Mouse (Mus musculus): Measurements from ENCODE around the gene Knstrn. TPM values are rescaled to one million over a fixed set of nuclear protein-coding genes. Genes with fewer than 3 reads are reported as not detected.

Knstrn gene
- total and polyA plus RNA-seq, 3 experiments, result 80.6 to 138 (median 132) TPM

DNA sequence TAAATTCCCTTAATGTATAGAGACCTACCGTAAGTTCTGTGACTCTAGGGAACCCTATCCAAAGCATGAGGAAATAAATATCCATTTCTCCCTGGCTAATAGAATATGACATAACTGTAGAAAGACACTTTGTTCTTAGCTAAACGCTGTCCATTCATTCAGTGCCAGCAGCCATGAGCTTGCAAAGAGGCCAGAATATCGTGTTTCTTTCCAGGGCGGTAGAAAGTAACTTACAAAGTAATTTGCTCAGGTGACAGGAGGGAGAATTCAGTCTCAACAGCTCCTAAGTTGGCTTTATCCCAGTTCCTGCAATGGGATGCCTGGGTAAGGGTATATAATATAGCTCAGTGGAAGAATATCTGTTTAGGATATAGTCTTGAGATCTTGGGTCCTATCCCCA is 10.6 kb downstream of the Knstrn start:
- Histone ChIP-seq H3K4me3 (ENCODE audit: control insufficient read depth in 1 of 2, insufficient read depth in 1 of 2, low read depth in 2 of 2, low read length in 2 of 2) (no peak overlapping the region), H3K36me3 (ENCODE audit: control insufficient read depth in 1 of 2, insufficient read depth in 2 of 2, low read length in 2 of 2) (peaks cover 0 to 31% of the 10 kb centered on the region in 2 experiments; a peak in 2 of 4 replicates), H3K4me1 (ENCODE audit: control insufficient read depth in 1 of 2, insufficient read depth in 2 of 2, low read length in 2 of 2) (no peaks in the 10 kb centered on the region), H3K27me3 (ENCODE audit: control insufficient read depth in 1 of 2, insufficient read depth in 2 of 2, low read length in 2 of 2) (no peaks in the 10 kb centered on the region), H3K79me2 (ENCODE audit: control insufficient read depth, insufficient read depth, low read length, poor library complexity) (no peaks in the 10 kb centered on the region), H3K9me3 (replicated peaks; ENCODE audit: insufficient read depth, low read length) (no peaks in the 10 kb centered on the region), H3K27ac (ENCODE audit: control insufficient read depth, low read depth, low read length) (no peak overlapping the region), H3K9ac (ENCODE audit: control insufficient read depth, low read depth, low read length, poor library complexity, severe bottlenecking) (no peak overlapping the region)
- TF ChIP-seq POLR2AphosphoS5 (IDR thresholded peaks at IDR 0.05; ENCODE audit: borderline replicate concordance, low read depth, low read length), result no peak
- TF ChIP-seq NRF1 (IDR thresholded peaks at IDR 0.05; ENCODE audit: insufficient read depth, low read depth, low read length, poor library complexity, severe bottlenecking), result no peak
- TF ChIP-seq MAFK (IDR thresholded peaks at IDR 0.05; ENCODE audit: borderline replicate concordance, low read depth, low read length), result no peak
- no peak for TF ChIP-seq GABPA (IDR thresholded peaks at IDR 0.05; ENCODE audit: low read depth, low read length)
- no peak for DNase-seq (ENCODE audit: low read depth, low spot score)

GRCm38 (mm10) chr2:118829096-118829495 is 15.3 kb downstream of the Knstrn start:
- H3K27ac ChIP-seq (ENCODE audit: control insufficient read depth, low read depth, low read length), result no peak overlapping the region
- H3K9me3 ChIP-seq (replicated peaks; ENCODE audit: insufficient read depth, low read length), result no peaks in the 10 kb centered on the region
- peaks cover 0 to 19% of the 10 kb centered on the region in 2 experiments; a peak in 2 of 4 replicates for H3K36me3 ChIP-seq (ENCODE audit: control insufficient read depth in 1 of 2, insufficient read depth in 2 of 2, low read length in 2 of 2)
- H3K79me2 ChIP-seq (ENCODE audit: control insufficient read depth, insufficient read depth, low read length, poor library complexity), result no peaks in the 10 kb centered on the region
- no peaks in the 10 kb centered on the region for H3K27me3 ChIP-seq (ENCODE audit: control insufficient read depth in 1 of 2, insufficient read depth in 2 of 2, low read length in 2 of 2)
- H3K4me3 ChIP-seq (ENCODE audit: control insufficient read depth in 1 of 2, insufficient read depth in 1 of 2, low read depth in 2 of 2, low read length in 2 of 2), result no peak overlapping the region
- H3K4me1 ChIP-seq (ENCODE audit: control insufficient read depth in 1 of 2, insufficient read depth in 2 of 2, low read length in 2 of 2), result no peaks in the 10 kb centered on the region
- H3K9ac ChIP-seq (ENCODE audit: control insufficient read depth, low read depth, low read length, poor library complexity, severe bottlenecking), result no peak overlapping the region
- no peak for DNase-seq (ENCODE audit: low read depth, low spot score)
- TF ChIP-seq MAFK (IDR thresholded peaks at IDR 0.05; ENCODE audit: borderline replicate concordance, low read depth, low read length), result no peak
- TF ChIP-seq TAL1 (IDR thresholded peaks at IDR 0.05; ENCODE audit: low read length), result no peak
- no peak for TF ChIP-seq USF1 (IDR thresholded peaks at IDR 0.05; ENCODE audit: low read depth, low read length)
- no peak for TF ChIP-seq MYC (IDR thresholded peaks at IDR 0.05; ENCODE audit: low read depth, low read length)
- TF ChIP-seq NRF1 (IDR thresholded peaks at IDR 0.05; ENCODE audit: insufficient read depth, low read depth, low read length, poor library complexity, severe bottlenecking), result no peak
- TF ChIP-seq ZNF384 (IDR thresholded peaks at IDR 0.05; ENCODE audit: low read depth, low read length), result no peak
- no peak for TF ChIP-seq CHD1 (IDR thresholded peaks at IDR 0.05; ENCODE audit: low read depth, low read length)

GRCm38 (mm10) chr2:118834061-118834460 is 20.3 kb downstream of the Knstrn start:
- peak; percentile 41 for DNase-seq (ENCODE audit: low read depth, low spot score)

More at GRCm38 (mm10) chr2:118834061-118834460, 20.3 kb downstream of the Knstrn start:
- Histone ChIP-seq H3K36me3 (ENCODE audit: control insufficient read depth in 1 of 2, insufficient read depth in 2 of 2, low read length in 2 of 2) (peaks cover 3 to 9% of the 10 kb centered on the region in 2 experiments), H3K79me2 (ENCODE audit: control insufficient read depth, insufficient read depth, low read length, poor library complexity) (no peaks in the 10 kb centered on the region), H3K27me3 (ENCODE audit: control insufficient read depth in 1 of 2, insufficient read depth in 2 of 2, low read length in 2 of 2) (no peaks in the 10 kb centered on the region), H3K9ac (ENCODE audit: control insufficient read depth, low read depth, low read length, poor library complexity, severe bottlenecking) (no peak overlapping the region), H3K4me1 (ENCODE audit: control insufficient read depth in 1 of 2, insufficient read depth in 2 of 2, low read length in 2 of 2) (peaks cover 0 to 3% of the 10 kb centered on the region in 2 experiments; a peak in 2 of 4 replicates), H3K4me3 (ENCODE audit: control insufficient read depth in 1 of 2, insufficient read depth in 1 of 2, low read depth in 2 of 2, low read length in 2 of 2) (no peak overlapping the region), H3K9me3 (replicated peaks; ENCODE audit: insufficient read depth, low read length) (no peaks in the 10 kb centered on the region), H3K27ac (ENCODE audit: control insufficient read depth, low read depth, low read length) (no peak overlapping the region)
- TF ChIP-seq CHD1 (IDR thresholded peaks at IDR 0.05; ENCODE audit: low read depth, low read length) (no peak), CTCF (IDR thresholded peaks at IDR 0.05 in 2 of 3, conservative IDR thresholded peaks at IDR 0.05 in 1 of 3; ENCODE audit: control insufficient read depth in 1 of 3, insufficient read depth in 1 of 3, low read depth in 2 of 3, low read length in 3 of 3, poor library complexity in 1 of 3, severe bottlenecking in 1 of 3) (no peak), TBP (IDR thresholded peaks at IDR 0.05; ENCODE audit: low read depth, low read length) (no peak), MAFK (IDR thresholded peaks at IDR 0.05; ENCODE audit: borderline replicate concordance, low read depth, low read length) (no peak), RAD21 (IDR thresholded peaks at IDR 0.05; ENCODE audit: low read depth, low read length) (no peak), MEF2A (IDR thresholded peaks at IDR 0.05; ENCODE audit: extremely low read depth, insufficient replicate concordance, low read depth, low read length, poor library complexity, severe bottlenecking) (no peak), MAZ (IDR thresholded peaks at IDR 0.05; ENCODE audit: low read depth, low read length) (no peak), USF2 (IDR thresholded peaks at IDR 0.05; ENCODE audit: borderline replicate concordance in 1 of 2, insufficient read depth in 1 of 2, low read depth in 1 of 2, low read length in 2 of 2) (no peak), MAX (IDR thresholded peaks at IDR 0.05; ENCODE audit: low read length) (no peak), EP300 (IDR thresholded peaks at IDR 0.05; ENCODE audit: low read depth in 1 of 2, low read length in 2 of 2) (no peak), ETS1 (IDR thresholded peaks at IDR 0.05; ENCODE audit: low read depth, low read length) (no peak)

Measured in MEL (cell line).